Mouse (Mus musculus) frontal cortex, postnatal 25 days (tissue): ENCODE results near the gene Nacc2.
A peak's percentile ranks its signal among the peaks of the same experiment; 100 is the strongest.

Experiments used
- DNase-seq, 2 experiments: peaks; one replicate each; pipeline ENCODE4 v3.0.0; 2022; ENCODE audit warnings: low spot score in 2 of 2

The Nacc2 gene

GRCm38 (mm10) chr2:26123079-26123648 lies at the start of gene Nacc2:
TSS of gene Nacc2 (minus strand) at chr2:26123220.
- no peak for DNase-seq

GRCm38 (mm10) chr2:26172166-26172565 lies 49.1 kb upstream of the Nacc2 start:
- no peak for DNase-seq

- DNase-seq = no peak
Measured at GRCm38 (mm10) chr2:26170376-26170775, 47.4 kb upstream of the Nacc2 start.

- no peak for DNase-seq
Measured at GRCm38 (mm10) chr2:26168843-26169579, 46.0 kb upstream of the Nacc2 start.

DNA sequence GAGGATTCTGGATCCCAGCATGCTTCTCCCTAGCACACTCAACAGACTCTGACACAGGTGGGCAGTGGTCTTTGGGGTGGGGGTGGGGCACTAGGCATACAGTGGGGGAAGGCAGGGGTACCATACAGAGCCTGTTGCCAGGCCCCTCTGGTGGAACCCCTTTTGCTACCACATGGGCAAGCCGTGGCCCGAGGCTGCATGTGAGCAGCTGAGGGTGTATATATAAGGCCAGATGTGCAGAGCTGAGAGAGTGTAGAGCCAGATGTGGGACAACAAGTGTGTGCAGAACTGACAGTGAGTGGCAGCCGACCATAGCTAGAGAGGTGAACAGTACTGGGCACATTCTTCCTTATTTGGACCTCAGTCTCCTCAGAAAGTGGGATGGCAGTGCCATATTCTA lies 43.9 kb upstream of the Nacc2 start:
- DNase-seq = no peak

GRCm38 (mm10) chr2:26158064-26158463 lies 35.0 kb upstream of the Nacc2 start:
- DNase-seq = no peak

GRCm38 (mm10) chr2:26156191-26156977 lies 33.4 kb upstream of the Nacc2 start:
- no peak for DNase-seq

GRCm38 (mm10) chr2:26155737-26156136 lies 32.7 kb upstream of the Nacc2 start:
- DNase-seq = no peak

- DNase-seq = no peak
Measured at GRCm38 (mm10) chr2:26154586-26154985, 31.6 kb upstream of the Nacc2 start.

DNA sequence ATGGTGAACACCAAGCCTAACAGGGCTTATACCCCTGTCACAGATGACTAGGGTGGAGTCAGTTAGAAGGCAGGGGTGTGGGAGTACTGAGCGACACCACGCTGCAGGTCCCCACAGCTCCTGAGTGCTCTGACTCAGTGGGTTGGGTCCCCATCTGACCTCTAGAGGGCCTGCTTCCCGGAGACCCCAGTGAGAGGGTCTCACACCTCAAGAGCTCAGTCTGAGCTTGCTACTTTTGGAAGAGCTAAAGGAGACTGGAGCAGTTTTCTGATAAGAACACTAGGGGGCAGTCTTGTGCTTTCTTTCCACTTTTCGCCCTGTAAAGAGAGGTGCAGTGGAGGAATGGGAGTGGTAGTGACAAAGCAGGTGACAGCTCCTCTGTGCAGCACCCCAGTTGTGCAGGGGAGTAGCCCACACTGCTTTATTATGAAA lies 30.9 kb upstream of the Nacc2 start:
- DNase-seq = peak in 1 of 2 experiments; percentile 37

DNA sequence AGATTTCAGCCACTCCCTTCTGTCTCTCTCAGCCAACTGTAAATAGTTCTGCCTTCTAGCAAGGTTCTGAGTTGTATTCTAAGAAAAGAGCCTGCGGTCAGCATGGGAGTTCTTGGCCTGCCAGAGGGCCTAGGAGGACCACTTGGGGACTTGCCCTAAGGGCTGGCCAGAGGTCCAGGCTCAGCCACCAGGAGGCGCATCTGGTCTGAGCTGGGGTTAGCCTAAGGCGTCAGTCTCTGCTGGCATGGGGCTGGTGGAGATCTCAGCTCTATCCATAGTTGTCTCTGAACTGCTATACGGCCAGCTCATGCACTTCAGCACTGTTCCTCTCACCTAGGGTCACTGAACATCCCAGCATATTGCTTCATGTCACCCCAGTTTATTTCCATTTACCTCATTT lies 30.3 kb upstream of the Nacc2 start:
- DNase-seq = no peak

- DNase-seq = no peak
Measured at GRCm38 (mm10) chr2:26147706-26148370, 24.8 kb upstream of the Nacc2 start.

DNA sequence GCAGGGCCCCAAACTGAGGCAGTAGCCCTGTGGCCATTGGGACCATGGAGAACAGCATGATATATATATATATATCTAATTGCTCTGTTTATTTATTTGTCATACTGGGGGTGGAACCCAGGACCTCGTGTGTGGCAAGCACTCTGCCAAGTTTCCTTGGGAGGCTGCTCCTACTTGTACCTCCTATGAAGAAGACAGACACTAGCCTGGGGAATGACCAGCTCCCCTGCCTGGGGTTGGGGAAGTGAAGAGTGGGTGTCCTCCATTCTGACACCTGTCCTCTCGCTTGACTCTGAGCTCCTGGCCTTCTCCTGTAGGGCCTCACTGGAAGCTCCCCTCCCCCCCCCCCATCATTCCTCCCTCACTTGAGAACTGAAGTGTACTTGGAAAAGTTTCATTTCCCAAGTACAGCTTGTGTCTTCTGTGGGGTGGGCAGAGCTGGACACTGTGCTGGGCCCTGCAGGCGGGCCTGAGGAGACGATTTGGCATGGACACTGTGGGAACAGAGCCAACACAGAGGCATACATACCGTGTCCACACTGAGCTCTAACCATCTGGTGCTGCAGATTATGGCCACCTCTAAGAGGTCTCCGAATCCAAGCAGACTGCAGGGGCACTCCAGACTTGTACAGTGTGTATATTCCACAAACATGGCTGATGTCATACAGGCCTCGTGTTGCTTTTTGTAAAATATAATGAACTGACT lies 23.5 kb upstream of the Nacc2 start:
- no peak for DNase-seq

DNA sequence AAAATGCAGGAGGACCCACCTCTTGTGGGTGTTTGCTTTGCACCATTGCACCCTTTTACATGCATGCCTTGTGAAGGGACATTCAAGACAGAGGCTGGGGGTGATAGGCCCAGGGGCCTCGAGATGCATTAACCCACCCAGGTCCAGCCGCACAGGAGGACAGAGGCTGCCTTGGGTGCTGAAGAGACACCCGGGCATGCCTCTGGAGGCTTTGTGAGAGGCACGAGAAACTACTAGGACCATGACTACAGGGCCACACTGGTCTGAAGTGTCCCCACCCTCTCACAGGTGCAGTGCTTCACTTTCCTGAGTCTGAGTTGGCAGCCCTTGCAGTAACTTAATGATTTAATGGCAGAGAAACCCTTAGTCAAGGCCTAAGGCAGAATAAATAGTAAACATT lies 22.1 kb upstream of the Nacc2 start:
- DNase-seq = no peak

GRCm38 (mm10) chr2:26144331-26144730 lies 21.3 kb upstream of the Nacc2 start:
- DNase-seq = no peak

DNA sequence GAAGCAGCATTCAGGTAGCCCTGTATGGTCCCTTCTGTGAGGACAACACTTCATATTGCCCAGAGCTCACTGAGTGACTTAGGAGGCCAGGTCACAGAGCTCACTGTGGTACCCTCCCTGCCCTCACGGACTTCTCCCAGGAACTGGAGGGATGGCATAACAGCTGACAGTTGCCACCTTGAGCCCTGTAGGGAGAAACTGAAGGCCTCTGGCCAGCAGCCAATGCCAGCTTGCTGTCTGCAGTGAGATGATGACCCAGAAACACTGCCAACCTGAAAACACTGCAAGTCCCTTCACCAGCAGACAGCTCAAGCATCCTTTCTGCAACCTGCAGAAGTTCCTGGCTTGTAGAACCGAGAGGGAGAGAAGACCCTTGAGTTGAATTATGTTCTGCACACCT lies 20.5 kb upstream of the Nacc2 start:
- no peak for DNase-seq

DNA sequence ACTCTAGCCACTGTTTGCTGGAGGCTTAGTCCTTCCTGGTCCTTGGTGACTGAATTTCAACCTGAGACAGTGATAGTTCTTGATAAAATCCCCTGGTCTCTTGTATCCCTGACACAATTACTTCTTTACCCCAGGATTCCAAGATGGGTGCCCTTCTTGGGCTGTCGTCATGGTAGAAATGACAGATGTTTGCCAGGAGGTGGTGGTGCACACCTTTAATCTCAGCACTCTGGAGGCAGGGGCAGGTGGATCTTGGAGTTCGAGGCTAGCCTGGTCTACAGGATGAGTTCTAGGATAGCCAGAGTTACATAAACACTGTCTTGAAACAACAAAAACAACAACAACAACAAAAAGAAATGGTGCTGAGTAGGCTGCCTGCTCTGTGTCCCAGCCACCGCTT lies 20.0 kb upstream of the Nacc2 start:
- DNase-seq = no peak

GRCm38 (mm10) chr2:26141893-26142635 lies 19.0 kb upstream of the Nacc2 start:
- DNase-seq = peak in 1 of 2 experiments; percentile 45

DNA sequence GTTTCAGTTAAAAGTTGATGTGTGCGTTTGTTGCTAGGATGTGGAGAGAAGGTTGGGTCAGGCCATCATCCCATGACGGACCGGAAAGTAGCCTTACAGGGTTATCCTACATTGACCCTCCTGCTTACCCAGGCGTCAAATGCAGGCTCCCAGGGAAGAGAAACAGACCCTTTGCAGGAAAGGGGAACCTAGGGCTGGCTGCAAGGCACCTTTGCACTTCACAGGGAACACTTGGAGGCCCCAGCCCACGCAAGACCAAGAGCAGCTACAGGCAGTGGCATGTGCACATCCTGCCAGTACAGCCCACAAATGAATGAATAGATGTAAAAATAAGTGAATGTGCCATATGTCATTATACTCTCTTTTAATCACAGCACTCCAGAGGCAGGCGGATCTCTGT lies 17.9 kb upstream of the Nacc2 start:
- no peak for DNase-seq

GRCm38 (mm10) chr2:26140292-26140819 lies 17.3 kb upstream of the Nacc2 start:
- DNase-seq = peak; percentile 99
